Mouse (Mus musculus): ENCODE data around the gene Wdr24.

- TF ChIP-seq POLR2A (IDR thresholded peaks at IDR 0.05; ENCODE audit: low read depth, low read length) (no peak), CTCF (IDR thresholded peaks at IDR 0.05; ENCODE audit: borderline replicate concordance, insufficient read depth, low read length) (peak; percentile 26; the same call in 1 of the 2 replicates)
Measured at GRCm38 (mm10) chr17:25801029-25801428, 22.4 kb upstream of the Wdr24 start.
